Mouse (Mus musculus) hindbrain, embryonic 11.5 days (tissue): ENCODE data around the gene Zfp941. TPM values are rescaled to one million over a fixed set of nuclear protein-coding genes. Genes with fewer than 3 reads are reported as not detected.

Source experiments
- ATAC-seq: fragments of 200-750 bp; cut with Nextera tagmentation; 2 replicates; pipeline ENCODE4 v1.8.0; 2017; ENCODE audit warnings: mild to moderate bottlenecking, moderate TSS enrichment, moderate library complexity; ENCODE audit not compliant: low FRiP score
- DNase-seq: peaks from one replicate; pipeline ENCODE4 v3.0.0-alpha.2; 2015; ENCODE audit warnings: low spot score
- H3K27ac ChIP-seq: fragments of 300-500 bp; sonication (generic); 2 replicates; pipeline ENCODE4 v1.5.1; 2014; ENCODE audit warnings: mild to moderate bottlenecking, low read depth, low read length
- H3K27me3 ChIP-seq: fragments of 300-500 bp; sonication (generic); 2 replicates; pipeline ENCODE4 v1.6.1; 2014; ENCODE audit warnings: mild to moderate bottlenecking, low read length, moderate library complexity, mixed read lengths; ENCODE audit not compliant: control insufficient read depth, insufficient read depth
- H3K36me3 ChIP-seq: fragments of 300-500 bp; sonication (generic); 2 replicates; pipeline ENCODE4 v1.6.1; 2014; ENCODE audit warnings: mild to moderate bottlenecking, low read length, moderate library complexity, mixed read lengths; ENCODE audit not compliant: control insufficient read depth, insufficient read depth
- H3K4me1 ChIP-seq: fragments of 300-500 bp; sonication (generic); replicated peaks from 2 replicates; pipeline ENCODE4 v1.6.1; 2014; ENCODE audit warnings: low read length, mixed read lengths; ENCODE audit not compliant: control insufficient read depth, insufficient read depth
- H3K4me2 ChIP-seq: fragments of 300-500 bp; sonication (generic); replicated peaks from 2 replicates; pipeline ENCODE4 v1.6.1; 2014; ENCODE audit warnings: mild to moderate bottlenecking, low read depth, low read length
- H3K4me3 ChIP-seq: fragments of 300-500 bp; sonication (generic); 2 replicates; pipeline ENCODE4 v1.5.1; 2014; ENCODE audit warnings: low read depth, low read length
- H3K9ac ChIP-seq: fragments of 300-500 bp; sonication (generic); 2 replicates; pipeline ENCODE4 v1.6.1; 2014; ENCODE audit warnings: low read depth, low read length
- H3K9me3 ChIP-seq: fragments of 300-500 bp; sonication (generic); 2 replicates; pipeline ENCODE4 v1.6.1; 2016; ENCODE audit warnings: low read length; ENCODE audit not compliant: control insufficient read depth
- WGBS: fragments of 180-500 bp; shearing (Covaris S2); extraction: QIAGEN DNeasy Blood & Tissue Kit; methylation state at CpG from one replicate; pipeline ENCODE4 v1.1.7; 2014; 5-methylcytosine and 5-hydroxymethylcytosine counted together
- polyA plus RNA-seq: library from polyadenylated mRNA; unstranded; fragments of >200 nt; fragmentation: Nextera tagmentation; extraction: Ambion mirVana; gene quantifications from 2 replicates; pipeline ENCODE4 v1.2.1, GENCODE M21; 2014

Zfp941 gene
- polyA plus RNA-seq, 1 experiment from 2014 or later, result 8.1 TPM

DNA sequence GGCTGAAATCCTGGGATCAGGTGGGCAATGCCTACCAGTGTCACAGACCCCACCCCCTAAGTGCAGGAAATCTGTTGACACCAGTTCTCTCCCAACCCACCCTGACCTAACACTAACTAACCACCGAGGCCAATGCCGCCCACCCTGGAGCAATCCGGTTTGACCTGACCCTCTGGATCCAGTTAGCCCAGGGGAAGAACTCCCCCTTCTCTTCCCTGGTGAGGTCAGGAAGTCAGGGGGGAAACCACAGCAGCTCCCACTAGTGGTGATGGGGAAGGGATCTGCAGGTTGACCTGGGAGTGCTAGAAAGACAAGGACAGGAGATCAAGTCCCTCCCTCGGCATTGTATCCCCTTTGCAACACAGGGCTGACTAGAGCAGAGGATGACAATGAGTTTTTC, 23.7 kb upstream of the Zfp941 start:
- Histone ChIP-seq H3K4me3 (no peak overlapping the region), H3K4me1 (no peaks in the 10 kb centered on the region), H3K9ac (no peak overlapping the region), H3K36me3 (no peaks in the 10 kb centered on the region), H3K9me3 (no peaks in the 10 kb centered on the region), H3K4me2 (no peak overlapping the region), H3K27me3 (no peaks in the 10 kb centered on the region; the same call in 1 of the 2 replicates), H3K27ac (no peak overlapping the region)
- ATAC-seq (no peak), DNase-seq (no peak)
- 67% methylated on average over 4 of the region's 4 CpGs for WGBS

DNA sequence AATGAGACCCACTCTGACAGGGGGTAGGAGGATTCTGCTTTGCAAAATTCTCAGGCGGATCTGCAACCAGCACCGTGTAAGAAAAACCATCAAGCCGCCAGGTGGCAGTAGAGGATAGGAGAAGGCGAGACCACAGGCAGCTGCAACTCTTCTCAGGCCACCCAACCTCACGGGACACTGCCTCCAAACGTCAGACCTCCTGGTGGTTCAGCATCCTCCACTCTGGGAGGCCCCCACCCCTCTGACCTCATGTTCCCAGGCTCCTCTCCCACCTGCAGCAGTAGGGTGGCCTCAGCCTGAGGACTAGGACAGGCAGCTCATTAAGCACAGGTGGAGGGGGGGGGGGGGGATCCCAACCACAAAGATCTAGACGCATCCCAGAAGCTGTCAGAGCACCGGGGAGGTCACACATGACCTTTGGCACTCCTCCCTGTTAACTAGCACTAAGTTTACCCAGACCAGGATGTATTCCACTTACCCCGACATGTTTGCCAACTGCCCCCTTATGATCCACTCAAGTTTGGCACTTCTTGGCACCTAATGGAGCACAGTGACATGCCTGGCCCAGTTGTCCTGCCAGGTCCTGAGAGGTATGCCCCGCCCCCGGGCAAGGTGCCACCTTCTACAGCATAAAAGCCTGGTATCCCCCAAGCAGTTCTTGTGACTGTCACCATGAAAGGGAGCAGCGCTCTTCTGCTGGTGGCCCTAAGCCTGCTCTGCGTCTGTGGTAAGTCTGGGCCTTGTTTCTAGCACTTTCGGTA, 23.1 kb upstream of the Zfp941 start, which contains the start of gene Scgb1c1:
TSS of gene Scgb1c1 (plus strand) at position 643 of the 761 bp plus-strand sequence.
- Histone ChIP-seq H3K36me3 (no peaks in the 10 kb centered on the region), H3K4me3 (no peak within 1 kb of the TSS), H3K9me3 (no peaks in the 10 kb centered on the region), H3K27ac (no peak within 1 kb of the TSS), H3K9ac (no peak within 1 kb of the TSS), H3K27me3 (no peaks in the 10 kb centered on the region; the same call in 1 of the 2 replicates), H3K4me1 (no peaks in the 10 kb centered on the region), H3K4me2 (no peak within 1 kb of the TSS)
- peak; percentile 77 for ATAC-seq
- peak; percentile 92 for DNase-seq
- 34% methylated on average over 14 of the region's 14 CpGs for WGBS

DNA sequence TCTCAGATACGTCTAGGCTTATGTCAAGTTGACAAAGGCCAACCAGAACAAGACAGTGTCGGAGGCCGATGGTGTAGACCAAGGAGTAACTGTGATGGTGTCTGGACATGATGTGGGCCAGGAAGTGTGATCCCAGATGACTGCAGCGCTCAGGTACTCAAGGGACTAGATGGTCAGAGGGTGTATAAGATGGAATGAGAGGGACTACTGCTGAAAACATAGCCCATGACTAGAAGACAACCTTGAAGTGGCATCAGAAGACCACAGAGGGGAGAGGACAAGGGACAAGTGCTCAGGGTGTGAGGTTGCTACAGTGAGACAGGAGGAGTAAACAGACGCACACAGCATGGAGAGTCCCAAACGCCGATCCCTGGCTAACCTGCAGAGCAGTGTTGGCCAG, 21.8 kb upstream of the Zfp941 start:
- H3K9ac ChIP-seq, result no peak overlapping the region

DNA sequence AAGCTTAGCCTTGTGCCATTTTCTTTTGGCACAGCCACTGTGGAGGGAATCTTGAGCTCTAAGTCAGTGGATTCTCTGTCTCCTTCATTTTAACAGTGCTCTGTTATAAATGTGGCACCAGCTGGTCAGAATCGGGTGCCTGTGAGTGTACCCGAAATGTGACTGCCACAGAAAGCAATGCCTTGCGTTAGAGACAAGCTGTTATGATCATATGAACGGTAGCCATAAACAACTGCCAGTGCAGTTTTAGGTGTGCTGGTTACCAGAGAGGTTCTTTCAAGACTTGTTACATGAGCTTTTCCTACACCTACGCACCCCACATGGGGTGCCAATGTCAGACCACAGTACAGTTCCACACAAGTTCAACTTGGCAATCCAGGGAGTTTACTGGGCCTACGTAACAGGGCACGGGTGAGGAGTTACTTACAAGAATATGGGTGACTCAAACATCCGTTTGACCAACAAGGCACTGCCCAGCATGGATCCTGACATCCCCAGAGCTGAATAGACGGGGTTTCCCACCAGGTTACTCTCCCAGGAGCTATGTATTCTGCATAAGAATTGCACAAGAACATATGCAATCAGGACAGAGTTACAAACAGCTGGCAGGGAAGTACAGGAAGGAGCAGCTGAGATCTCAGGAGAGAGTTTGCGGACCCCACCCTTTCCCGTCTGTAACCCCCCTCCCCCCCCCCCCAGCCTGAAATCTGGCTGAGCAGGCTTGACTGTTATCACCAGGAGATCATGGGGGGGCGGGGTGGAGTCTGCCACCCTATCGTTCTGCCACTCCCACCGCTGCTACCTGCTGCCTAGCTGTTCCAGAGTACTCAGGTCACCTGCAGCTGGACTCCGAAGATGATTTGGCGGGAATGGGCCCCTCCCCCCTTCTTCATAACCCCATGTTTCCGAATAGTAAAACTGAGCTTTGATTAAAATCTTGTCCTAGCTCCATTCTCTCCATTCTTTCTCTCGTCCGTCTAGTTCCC, 19.1 kb upstream of the Zfp941 start:
- H3K4me3 ChIP-seq, result no peak overlapping the region
- ATAC-seq, result no peak
- 39% methylated on average over 19 of the region's 19 CpGs for WGBS
- H3K36me3 ChIP-seq, result no peaks in the 10 kb centered on the region
- H3K27me3 ChIP-seq, result no peaks in the 10 kb centered on the region; the same call in 1 of the 2 replicates
- H3K27ac ChIP-seq, result no peak overlapping the region
- DNase-seq, result no peak
- no peaks in the 10 kb centered on the region for H3K9me3 ChIP-seq
- no peak overlapping the region for H3K9ac ChIP-seq
- no peak overlapping the region for H3K4me2 ChIP-seq
- H3K4me1 ChIP-seq, result no peaks in the 10 kb centered on the region

More for the DNA sequence above, 21.8 kb upstream of the Zfp941 start:
- Histone ChIP-seq H3K27me3 (no peaks in the 10 kb centered on the region; the same call in 1 of the 2 replicates), H3K4me3 (no peak overlapping the region), H3K36me3 (no peaks in the 10 kb centered on the region), H3K27ac (no peak overlapping the region), H3K4me2 (no peak overlapping the region), H3K9me3 (no peaks in the 10 kb centered on the region), H3K4me1 (no peaks in the 10 kb centered on the region)
- 70% methylated on average over 7 of the region's 7 CpGs for WGBS
- DNase-seq (no peak), ATAC-seq (no peak)

- Histone ChIP-seq H3K4me1 (no peaks in the 10 kb centered on the region), H3K4me3 (no peak overlapping the region), H3K9ac (no peak overlapping the region), H3K27me3 (no peaks in the 10 kb centered on the region; the same call in 1 of the 2 replicates), H3K27ac (no peak overlapping the region), H3K4me2 (no peak overlapping the region), H3K9me3 (no peaks in the 10 kb centered on the region), H3K36me3 (no peaks in the 10 kb centered on the region)
- 70% methylated on average over 5 of the region's 5 CpGs for WGBS
- DNase-seq (no peak), ATAC-seq (no peak)
These were observed 17.6 kb upstream of the Zfp941 start for GRCm38 (mm10) chr7:140839556-140839955.

GRCm38 (mm10) chr7:140836243-140837115, 14.5 kb upstream of the Zfp941 start:
- Histone ChIP-seq H3K9me3 (no peaks in the 10 kb centered on the region), H3K4me3 (no peak overlapping the region), H3K9ac (no peak overlapping the region), H3K36me3 (no peaks in the 10 kb centered on the region), H3K27me3 (no peaks in the 10 kb centered on the region), H3K4me1 (no peaks in the 10 kb centered on the region), H3K27ac (no peak overlapping the region), H3K4me2 (no peak overlapping the region)
- WGBS, result 85% methylated on average over 9 of the region's 9 CpGs
- DNase-seq (no peak), ATAC-seq (no peak)

GRCm38 (mm10) chr7:140835758-140836087, 13.7 kb upstream of the Zfp941 start:
- WGBS, result 88% methylated on average over 2 of the region's 2 CpGs
- Histone ChIP-seq H3K27me3 (no peaks in the 10 kb centered on the region), H3K27ac (no peak overlapping the region), H3K36me3 (no peaks in the 10 kb centered on the region), H3K9ac (no peak overlapping the region), H3K4me2 (no peak overlapping the region), H3K4me3 (no peak overlapping the region), H3K4me1 (no peaks in the 10 kb centered on the region), H3K9me3 (no peaks in the 10 kb centered on the region)
- ATAC-seq, result no peak
- no peak for DNase-seq
